Mouse (Mus musculus): Measurements from ENCODE around the gene Plekhm1. TPM values are rescaled to one million over a fixed set of nuclear protein-coding genes. Genes with fewer than 3 reads are reported as not detected.

Plekhm1 gene
- polyA plus RNA-seq, 1 experiment from 2014 or later, result 7.6 TPM

- H3K4me3 ChIP-seq (ENCODE audit: low read depth, low read length), result no peak overlapping the region
- DNase-seq (ENCODE audit: low spot score, missing footprints) (peak; percentile 87), ATAC-seq (ENCODE audit: low FRiP score) (no peak)
- H3K9me3 ChIP-seq (ENCODE audit: control insufficient read depth, low read length), result 0 out of 2 replicates have a peak, but pooled peaks cover 3% of the 10 kb centered on the region
- 28% methylated on average over 11 of the region's 11 CpGs for WGBS
- H3K4me1 ChIP-seq (ENCODE audit: control insufficient read depth, insufficient read depth, low read length), result peaks cover 10% of the 10 kb centered on the region
- H3K9ac ChIP-seq (ENCODE audit: low read length), result no peak overlapping the region
- H3K27me3 ChIP-seq (ENCODE audit: control insufficient read depth, insufficient read depth, low read length), result peaks cover 13% of the 10 kb centered on the region
- no peak overlapping the region for H3K4me2 ChIP-seq
- no peak overlapping the region for H3K27ac ChIP-seq (ENCODE audit: low read depth, low read length)
- H3K36me3 ChIP-seq (ENCODE audit: control insufficient read depth, insufficient read depth, low read length), result no peaks in the 10 kb centered on the region
Measured at GRCm38 (mm10) chr11:103355251-103355650, 57.2 kb downstream of the Plekhm1 start.

GRCm38 (mm10) chr11:103354033-103354432 lies 58.5 kb downstream of the Plekhm1 start:
- H3K4me1 ChIP-seq (ENCODE audit: control insufficient read depth, insufficient read depth, low read length), result peaks cover 5% of the 10 kb centered on the region; the same call in 1 of the 2 replicates
- no peak overlapping the region for H3K27ac ChIP-seq (ENCODE audit: low read depth, low read length)
- WGBS, result 81% methylated on average over 3 of the region's 3 CpGs
- no peak overlapping the region for H3K4me3 ChIP-seq (ENCODE audit: low read depth, low read length)
- 0 out of 2 replicates have a peak, but pooled peaks cover 3% of the 10 kb centered on the region for H3K9me3 ChIP-seq (ENCODE audit: control insufficient read depth, low read length)
- no peak overlapping the region for H3K9ac ChIP-seq (ENCODE audit: low read length)
- ATAC-seq (ENCODE audit: low FRiP score) (no peak), DNase-seq (ENCODE audit: low spot score, missing footprints) (no peak)
- H3K27me3 ChIP-seq (ENCODE audit: control insufficient read depth, insufficient read depth, low read length), result peaks cover 3% of the 10 kb centered on the region; the same call in 1 of the 2 replicates
- H3K36me3 ChIP-seq (ENCODE audit: control insufficient read depth, insufficient read depth, low read length), result no peaks in the 10 kb centered on the region
- no peak overlapping the region for H3K4me2 ChIP-seq

- Histone ChIP-seq H3K4me3 (ENCODE audit: low read depth, low read length) (no peak overlapping the region), H3K9ac (ENCODE audit: low read length) (no peak overlapping the region), H3K27me3 (ENCODE audit: control insufficient read depth, insufficient read depth, low read length) (no peaks in the 10 kb centered on the region; the same call in 1 of the 2 replicates), H3K36me3 (ENCODE audit: control insufficient read depth, insufficient read depth, low read length) (no peaks in the 10 kb centered on the region), H3K9me3 (ENCODE audit: control insufficient read depth, low read length) (0 out of 2 replicates have a peak, but pooled peaks cover 3% of the 10 kb centered on the region), H3K4me2 (no peak overlapping the region), H3K27ac (ENCODE audit: low read depth, low read length) (no peak overlapping the region), H3K4me1 (ENCODE audit: control insufficient read depth, insufficient read depth, low read length) (peaks cover 5% of the 10 kb centered on the region; the same call in 1 of the 2 replicates)
- WGBS, result 82% methylated on average over 5 of the region's 5 CpGs
- ATAC-seq (ENCODE audit: low FRiP score) (no peak), DNase-seq (ENCODE audit: low spot score, missing footprints) (no peak)
Measured at GRCm38 (mm10) chr11:103352239-103352814, 60.2 kb downstream of the Plekhm1 start.

GRCm38 (mm10) chr11:103350711-103351315 lies 61.7 kb downstream of the Plekhm1 start:
- H3K4me3 ChIP-seq (ENCODE audit: low read depth, low read length), result no peak overlapping the region
- no peak for DNase-seq (ENCODE audit: low spot score, missing footprints)
- ATAC-seq (ENCODE audit: low FRiP score), result no peak
- 90% methylated on average over 12 of the region's 12 CpGs for WGBS
- H3K27ac ChIP-seq (ENCODE audit: low read depth, low read length), result no peak overlapping the region
- H3K36me3 ChIP-seq (ENCODE audit: control insufficient read depth, insufficient read depth, low read length), result no peaks in the 10 kb centered on the region
- H3K4me1 ChIP-seq (ENCODE audit: control insufficient read depth, insufficient read depth, low read length), result peaks cover under 1% of the 10 kb centered on the region; the same call in 1 of the 2 replicates
- no peak overlapping the region for H3K4me2 ChIP-seq
- 0 out of 2 replicates have a peak, but pooled peaks cover 3% of the 10 kb centered on the region for H3K9me3 ChIP-seq (ENCODE audit: control insufficient read depth, low read length)
- H3K9ac ChIP-seq (ENCODE audit: low read length), result no peak overlapping the region
- H3K27me3 ChIP-seq (ENCODE audit: control insufficient read depth, insufficient read depth, low read length), result no peaks in the 10 kb centered on the region

- no peaks in the 10 kb centered on the region for H3K4me1 ChIP-seq (ENCODE audit: control insufficient read depth, insufficient read depth, low read length)
- no peak overlapping the region for H3K4me3 ChIP-seq (ENCODE audit: low read depth, low read length)
- no peak for DNase-seq (ENCODE audit: low spot score, missing footprints)
- no peak overlapping the region for H3K9ac ChIP-seq (ENCODE audit: low read length)
- H3K36me3 ChIP-seq (ENCODE audit: control insufficient read depth, insufficient read depth, low read length), result no peaks in the 10 kb centered on the region
- WGBS, result 87% methylated on average over 2 of the region's 2 CpGs
- no peak for ATAC-seq (ENCODE audit: low FRiP score)
- no peaks in the 10 kb centered on the region for H3K27me3 ChIP-seq (ENCODE audit: control insufficient read depth, insufficient read depth, low read length)
- no peak overlapping the region for H3K4me2 ChIP-seq
- H3K27ac ChIP-seq (ENCODE audit: low read depth, low read length), result no peak overlapping the region
- 0 out of 2 replicates have a peak, but pooled peaks cover 3% of the 10 kb centered on the region for H3K9me3 ChIP-seq (ENCODE audit: control insufficient read depth, low read length)
Measured at GRCm38 (mm10) chr11:103349699-103350098, 62.8 kb downstream of the Plekhm1 start.

GRCm38 (mm10) chr11:103346657-103347056 lies 65.8 kb downstream of the Plekhm1 start:
- H3K9me3 ChIP-seq (ENCODE audit: control insufficient read depth, low read length), result no peaks in the 10 kb centered on the region
- H3K4me3 ChIP-seq (ENCODE audit: low read depth, low read length), result no peak overlapping the region
- no peaks in the 10 kb centered on the region for H3K4me1 ChIP-seq (ENCODE audit: control insufficient read depth, insufficient read depth, low read length)
- WGBS, result 75% methylated on average over 5 of the region's 5 CpGs
- DNase-seq (ENCODE audit: low spot score, missing footprints), result no peak
- no peak overlapping the region for H3K9ac ChIP-seq (ENCODE audit: low read length)
- no peak overlapping the region for H3K27ac ChIP-seq (ENCODE audit: low read depth, low read length)
- H3K36me3 ChIP-seq (ENCODE audit: control insufficient read depth, insufficient read depth, low read length), result no peaks in the 10 kb centered on the region
- H3K4me2 ChIP-seq, result no peak overlapping the region
- ATAC-seq (ENCODE audit: low FRiP score), result no peak
- no peaks in the 10 kb centered on the region for H3K27me3 ChIP-seq (ENCODE audit: control insufficient read depth, insufficient read depth, low read length)

GRCm38 (mm10) chr11:103346236-103346635 lies 66.3 kb downstream of the Plekhm1 start:
- no peaks in the 10 kb centered on the region for H3K9me3 ChIP-seq (ENCODE audit: control insufficient read depth, low read length)
- H3K4me1 ChIP-seq (ENCODE audit: control insufficient read depth, insufficient read depth, low read length), result no peaks in the 10 kb centered on the region
- ATAC-seq (ENCODE audit: low FRiP score) (no peak), DNase-seq (ENCODE audit: low spot score, missing footprints) (no peak)
- no peak overlapping the region for H3K4me3 ChIP-seq (ENCODE audit: low read depth, low read length)
- H3K27me3 ChIP-seq (ENCODE audit: control insufficient read depth, insufficient read depth, low read length), result no peaks in the 10 kb centered on the region
- 84% methylated on average over 7 of the region's 7 CpGs for WGBS
- no peak overlapping the region for H3K27ac ChIP-seq (ENCODE audit: low read depth, low read length)
- no peaks in the 10 kb centered on the region for H3K36me3 ChIP-seq (ENCODE audit: control insufficient read depth, insufficient read depth, low read length)
- no peak overlapping the region for H3K9ac ChIP-seq (ENCODE audit: low read length)
- no peak overlapping the region for H3K4me2 ChIP-seq

GRCm38 (mm10) chr11:103345408-103346091 lies 66.9 kb downstream of the Plekhm1 start:
- Histone ChIP-seq H3K4me1 (ENCODE audit: control insufficient read depth, insufficient read depth, low read length) (no peaks in the 10 kb centered on the region), H3K27ac (ENCODE audit: low read depth, low read length) (no peak overlapping the region), H3K4me2 (no peak overlapping the region), H3K4me3 (ENCODE audit: low read depth, low read length) (no peak overlapping the region), H3K9ac (ENCODE audit: low read length) (no peak overlapping the region), H3K27me3 (ENCODE audit: control insufficient read depth, insufficient read depth, low read length) (no peaks in the 10 kb centered on the region), H3K36me3 (ENCODE audit: control insufficient read depth, insufficient read depth, low read length) (no peaks in the 10 kb centered on the region), H3K9me3 (ENCODE audit: control insufficient read depth, low read length) (no peaks in the 10 kb centered on the region)
- WGBS, result 91% methylated on average over 7 of the region's 7 CpGs
- ATAC-seq (ENCODE audit: low FRiP score), result no peak
- DNase-seq (ENCODE audit: low spot score, missing footprints), result no peak

Data from midbrain, embryonic 11.5 days (tissue).